Mouse (Mus musculus): ENCODE results near the gene Opn1mw.
"Not testable (repeated sequence)": the region's sequence is repeated elsewhere in the genome, so short reads cannot be mapped to it uniquely, and the experiment has no call there.

Gene Opn1mw

DNA sequence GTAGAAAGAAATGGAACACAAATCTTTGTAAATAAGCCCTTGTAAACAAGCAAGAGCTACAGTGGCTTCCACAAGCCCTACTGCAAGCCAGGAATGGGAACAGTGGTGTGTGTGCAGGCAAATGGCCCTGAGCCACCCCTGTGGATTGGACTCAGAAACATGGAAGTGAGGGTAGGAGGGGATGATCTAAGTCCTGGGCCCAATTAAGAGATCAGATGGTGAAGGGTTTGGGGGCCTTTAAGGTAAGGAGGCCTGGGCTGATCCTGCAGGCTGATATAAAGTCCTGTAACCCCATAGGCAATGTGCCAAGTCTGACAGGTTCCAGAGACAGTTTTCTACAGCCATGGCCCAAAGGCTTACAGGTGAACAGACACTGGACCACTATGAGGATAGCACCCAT is at the start of gene Opn1mw:
TSS of gene Opn1mw (plus strand) at position 301 of the 400 bp plus-strand sequence.
- DNase-seq (ENCODE audit: low spot score in 2 of 2) = no peak

DNA sequence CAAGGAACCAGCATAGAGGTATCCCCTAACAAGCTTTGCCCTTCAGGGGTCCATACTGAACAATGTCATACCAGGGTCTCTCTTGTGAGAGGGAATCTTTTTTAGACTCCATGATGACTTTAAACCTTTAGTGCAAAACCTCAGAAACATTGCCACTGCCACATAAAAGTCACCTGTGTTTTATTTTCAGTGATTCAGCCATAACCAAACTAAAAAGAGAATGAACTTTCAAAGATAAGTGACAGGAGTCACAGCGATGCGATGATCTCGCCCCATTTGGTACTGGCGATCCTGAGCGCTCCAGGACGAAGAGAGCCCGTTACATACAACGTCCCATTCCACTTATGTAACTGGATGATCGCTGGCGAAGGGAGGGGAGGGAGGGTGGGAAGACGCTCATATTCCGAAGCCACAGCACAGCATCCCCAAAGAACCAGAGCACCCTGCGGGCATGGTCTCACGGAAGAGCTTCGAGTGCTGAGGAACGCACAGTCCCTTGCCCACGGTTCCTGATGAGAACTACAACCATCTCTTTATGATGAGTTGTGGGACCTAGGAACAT is 42.9 kb upstream of the Opn1mw start:
- DNase-seq (ENCODE audit: low spot score in 2 of 2) = no peak

DNA sequence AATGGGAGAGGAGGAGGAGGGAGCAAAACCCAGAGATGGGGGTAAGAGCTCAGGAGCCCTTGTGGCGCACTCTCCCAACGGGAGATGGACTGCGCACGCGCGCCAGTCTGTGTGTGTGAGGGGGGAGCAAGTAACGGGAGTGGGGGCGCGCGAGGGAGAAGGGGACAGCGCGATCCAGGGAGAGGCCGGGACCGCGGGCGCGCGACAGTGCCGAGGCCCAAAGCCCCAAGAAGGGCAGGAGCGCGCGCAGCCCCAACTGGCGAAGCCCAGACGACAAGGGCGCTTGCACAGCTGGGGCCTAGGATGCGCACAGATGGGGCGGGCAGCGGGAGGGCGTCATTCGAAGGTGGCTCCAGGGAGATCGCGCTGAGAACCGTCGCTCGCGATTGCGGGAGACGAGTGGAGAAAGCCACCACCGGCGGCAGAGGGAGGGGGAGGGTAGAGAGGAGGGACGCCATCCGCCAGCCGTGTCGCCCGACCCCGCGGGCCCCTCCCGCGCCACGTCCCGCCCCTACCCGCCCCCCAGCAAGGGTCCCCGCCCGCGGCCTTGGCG is 42.2 kb upstream of the Opn1mw start:
- peak; percentile 52 to 58 for DNase-seq (ENCODE audit: low spot score in 2 of 2)

DNA sequence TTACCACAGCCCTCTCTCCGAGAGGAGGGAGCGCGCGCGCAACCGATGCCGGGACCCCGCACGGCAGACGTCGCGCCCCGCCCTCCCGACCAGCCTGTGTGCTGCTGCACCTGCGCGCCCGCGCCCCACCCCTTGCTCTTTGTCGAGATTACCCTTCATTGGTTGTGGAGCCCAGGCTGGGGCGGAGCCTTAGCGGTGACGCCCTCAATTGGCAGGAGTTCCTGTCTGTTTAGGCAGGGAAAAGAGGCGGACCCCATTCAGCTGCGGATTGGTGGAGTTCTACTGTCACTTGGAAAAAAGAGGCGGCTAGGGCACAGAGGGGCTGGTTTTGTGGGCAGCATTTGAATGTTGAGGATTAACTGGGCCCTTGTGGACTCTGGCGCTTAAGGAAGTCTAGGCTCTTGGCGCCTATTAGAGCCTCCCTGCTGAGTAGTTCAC is 41.6 kb upstream of the Opn1mw start:
- peak; percentile 89 to 91 for DNase-seq (ENCODE audit: low spot score in 2 of 2)

- no peak for DNase-seq (ENCODE audit: low spot score in 2 of 2)
Observed at GRCm38 (mm10) chrX:74095130-74095529, 32.1 kb upstream of the Opn1mw start.

DNA sequence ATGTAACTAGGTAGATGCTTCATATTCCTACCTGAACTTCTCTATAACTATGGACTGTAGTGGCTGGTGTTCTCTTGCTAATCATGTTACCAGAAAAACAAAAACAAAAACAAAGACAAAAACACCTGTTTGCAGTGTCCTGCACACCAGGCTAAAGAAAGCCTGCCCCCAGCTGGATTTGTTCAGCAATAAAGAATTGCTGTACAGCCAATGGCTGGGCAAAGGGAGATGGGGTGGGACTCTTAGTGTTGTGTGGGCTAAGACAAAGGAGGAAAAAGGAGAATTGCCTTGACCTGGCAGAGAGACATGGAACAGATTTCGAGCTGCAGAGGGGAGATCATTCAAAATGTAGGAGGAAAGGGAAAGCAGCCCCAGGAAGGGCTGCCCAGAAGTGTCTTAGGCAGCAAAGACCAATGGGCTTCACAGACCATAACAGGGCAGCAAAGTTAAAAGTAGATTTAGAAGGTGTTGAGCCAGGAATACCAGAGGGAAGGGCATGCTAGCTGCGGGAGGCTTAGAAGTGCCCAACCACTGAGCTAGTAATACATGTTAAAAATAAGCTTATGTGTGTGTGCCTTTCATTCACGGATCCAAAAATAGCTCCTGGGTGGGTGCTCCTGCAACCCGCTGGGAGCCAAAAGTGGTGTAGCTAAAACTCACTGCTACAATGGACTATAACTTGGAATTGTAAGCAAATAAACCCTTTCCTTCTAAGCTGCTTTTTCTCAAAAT is 23.6 kb upstream of the Opn1mw start:
- peak in 1 of 2 experiments; percentile 3 for DNase-seq (ENCODE audit: low spot score in 2 of 2)

DNA sequence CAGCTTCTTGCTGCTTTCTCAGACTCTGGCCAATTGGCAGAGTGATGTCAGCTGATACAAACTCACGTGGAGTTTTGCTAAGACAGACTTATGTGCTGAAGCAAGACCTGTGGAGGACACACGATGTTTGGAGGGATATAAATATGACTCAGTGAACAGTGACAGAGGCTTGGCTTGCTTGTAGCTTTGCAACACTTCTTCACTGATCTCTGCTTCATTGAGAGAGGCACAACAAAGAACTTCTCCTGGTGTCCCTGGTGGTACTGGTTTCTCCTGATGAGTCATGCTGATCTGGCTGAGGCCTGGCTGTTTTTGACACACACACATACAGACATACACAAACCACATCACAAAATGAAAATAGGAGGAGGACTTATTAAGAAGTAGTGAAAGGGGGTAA is 21.3 kb upstream of the Opn1mw start:
- DNase-seq (ENCODE audit: low spot score in 2 of 2) = no peak

DNA sequence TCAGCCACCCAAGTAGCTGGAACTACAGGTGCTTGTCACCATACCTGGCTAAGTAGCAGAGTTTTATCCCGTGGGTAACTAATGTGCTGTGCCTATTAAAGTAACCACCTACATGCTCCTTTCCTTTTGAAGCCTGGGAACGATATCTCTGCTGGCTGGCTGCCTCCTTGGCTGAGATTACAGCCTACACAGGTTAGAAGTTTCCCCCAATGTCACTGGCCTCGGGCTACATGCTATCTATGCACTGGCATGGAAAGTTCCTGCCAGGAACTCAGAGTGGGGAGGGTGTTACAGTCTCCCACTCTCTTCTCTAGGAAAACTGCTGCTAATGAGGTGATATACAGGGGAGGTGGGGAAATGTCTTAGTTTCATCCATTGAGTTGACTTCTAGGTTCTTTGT is 18.5 kb upstream of the Opn1mw start:
- DNase-seq (ENCODE audit: low spot score in 2 of 2) = no peak

GRCm38 (mm10) chrX:74114036-74114435 is 13.2 kb upstream of the Opn1mw start:
- DNase-seq (ENCODE audit: low spot score in 2 of 2) = no peak

DNA sequence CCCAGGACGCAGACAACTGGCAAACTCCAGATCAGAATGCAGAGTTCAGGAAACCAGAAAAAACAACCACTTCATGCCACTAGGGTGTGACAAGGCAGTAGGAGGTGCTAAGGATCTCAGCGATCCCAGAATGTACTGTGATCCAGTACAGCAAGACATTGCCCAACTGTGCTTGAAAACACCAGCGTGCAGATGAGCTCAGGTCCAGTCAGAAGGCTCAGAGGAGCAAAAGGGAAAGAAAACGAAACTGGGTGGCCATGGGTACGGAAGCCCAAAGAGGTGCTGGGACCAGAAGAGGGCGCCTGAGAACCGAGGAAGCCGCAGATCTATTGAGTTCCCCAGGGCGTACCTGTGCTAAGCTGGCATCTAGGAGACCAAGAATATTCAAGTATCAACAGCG is 11.8 kb upstream of the Opn1mw start:
- DNase-seq (ENCODE audit: low spot score in 2 of 2) = peak; percentile 24 to 27

DNA sequence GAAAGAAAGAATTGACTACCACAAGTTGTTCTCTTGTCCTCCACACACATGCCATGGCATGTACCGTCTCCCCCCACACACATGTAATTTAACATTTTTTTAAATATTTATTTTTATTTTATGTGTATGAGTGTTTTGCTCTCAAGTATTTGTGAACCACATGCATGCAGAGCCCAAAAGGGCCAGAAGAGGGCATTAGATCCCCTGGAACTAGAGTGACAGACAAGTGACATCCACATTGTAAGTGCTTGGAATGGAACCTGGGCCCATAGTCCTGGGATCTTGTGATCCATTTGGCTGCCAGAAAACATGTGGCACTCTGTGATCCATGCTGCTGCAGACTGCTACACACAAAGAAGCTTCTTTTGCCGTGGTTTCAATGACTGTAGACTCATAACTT is 2.3 kb upstream of the Opn1mw start:
- DNase-seq (ENCODE audit: low spot score in 2 of 2) = no peak

- not testable (repeated sequence) for DNase-seq (ENCODE audit: low spot score in 2 of 2)
Observed at GRCm38 (mm10) chrX:74135263-74135662, 8.0 kb downstream of the Opn1mw start, which contains the start of gene Mecp2. TSS of gene Mecp2 (minus strand) at chrX:74135363.

DNA sequence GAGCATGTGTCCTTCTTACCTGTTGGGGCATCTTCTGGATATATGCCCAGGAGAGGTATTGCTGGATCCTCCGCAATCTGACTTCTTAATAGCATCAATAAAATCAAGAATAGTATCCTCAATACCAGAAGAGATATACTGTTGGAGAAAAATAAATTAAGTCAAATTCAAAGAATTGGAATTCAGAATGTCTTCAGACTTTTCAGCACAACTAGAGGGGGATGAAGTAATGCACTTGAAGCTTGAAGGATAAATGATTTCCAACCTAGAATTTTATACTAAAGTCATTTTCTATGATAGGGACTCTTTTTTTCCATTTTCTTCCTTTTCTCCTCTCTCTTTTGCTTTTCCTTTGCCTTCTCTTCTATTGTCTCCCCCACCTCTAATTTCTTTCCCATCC is 40.5 kb downstream of the Opn1mw start, which contains the start of gene Tex28:
TSS of gene Tex28 (minus strand) at position 101 of the 400 bp plus-strand sequence.
- no peak for DNase-seq (ENCODE audit: low spot score in 2 of 2)

- no peak for DNase-seq (ENCODE audit: low spot score in 2 of 2)
Observed at GRCm38 (mm10) chrX:74176959-74177358, 49.7 kb downstream of the Opn1mw start, which contains the start of gene Tktl1. TSS of gene Tktl1 (plus strand) at chrX:74177259.

All from frontal cortex, postnatal 25 days (tissue).